Mouse (Mus musculus) liver, postnatal 0 days (tissue): ENCODE results near the gene Sox12.

Experiments used
- CTCF ChIP-seq: sonication (generic); IDR thresholded peaks from 2 replicates; pipeline ENCODE4 v1.5.1; 2016; ENCODE audit warnings: antibody characterized with exemption, low read depth
- EP300 ChIP-seq: IDR thresholded peaks from 2 replicates; pipeline ENCODE4 v1.6.1; 2016; ENCODE audit warnings: antibody characterized with exemption, low read depth, mild to moderate bottlenecking

GRCm38 (mm10) chr2:152399122-152399542, 1.3 kb upstream of the Sox12 start:
- TF ChIP-seq CTCF: no peak
- TF ChIP-seq EP300: no peak
